Comparison of ENCODE assay signal across 8 mouse cellular contexts in genomic region chr16:16921021-16921435, GRCm38 (mm10). TPM values are rescaled to one million over a fixed set of nuclear protein-coding genes. Genes with fewer than 3 reads are reported as not detected.
DNase-seq lines count a peak whose midpoint lies in the region; ATAC-seq lines count a peak whose summit lies in the region.

No protein-coding gene starts in this region.

- WGBS in midbrain, embryonic 15.5 days, result 76% methylated on average over 3 of the region's 3 CpGs

- ATAC-seq in midbrain, embryonic 15.5 days (replicated peaks), result no peak

- no peak overlapping the region for H3K4me3 ChIP-seq in midbrain, embryonic 15.5 days

- H3K9me3 ChIP-seq in midbrain, embryonic 15.5 days, result no peaks in the 10 kb centered on the region

- no peak overlapping the region for H3K27ac ChIP-seq in midbrain, embryonic 15.5 days

- H3K36me3 ChIP-seq in splenic B cell, adult 2 months (ENCODE audit: control insufficient read depth, insufficient read depth, low read length, poor library complexity, severe bottlenecking), result no peaks in the 10 kb centered on the region; the same call in none of the 2 replicates
- H3K36me3 ChIP-seq in midbrain, embryonic 15.5 days (replicated peaks), result peaks cover 57% of the 10 kb centered on the region

- H3K27me3 ChIP-seq in splenic B cell, adult 2 months (ENCODE audit: control insufficient read depth, insufficient read depth, low read length, poor library complexity, severe bottlenecking), result no peaks in the 10 kb centered on the region
- H3K27me3 ChIP-seq in midbrain, embryonic 15.5 days (replicated peaks), result no peaks in the 10 kb centered on the region

- no peak overlapping the region for H3K4me2 ChIP-seq in midbrain, embryonic 15.5 days

- peak; percentile 36 for DNase-seq in gastrocnemius, adult 18-20 months (ENCODE audit: low spot score)
- DNase-seq in gastrocnemius, postnatal 4 days (ENCODE audit: low spot score in 2 of 2), result no peak
- DNase-seq in urinary bladder, postnatal 14 days (ENCODE audit: low spot score), result peak; percentile 47
- DNase-seq in urinary bladder, postnatal 10 days (ENCODE audit: low spot score), result no peak
- peak; percentile 9 for DNase-seq in embryo, embryonic 10.5 days (ENCODE audit: low spot score)
- peak; percentile 56 to 69 for DNase-seq in kidney, postnatal 36 days
- peak; percentile 18 for DNase-seq in splenic B cell, adult 2 months (ENCODE audit: low read depth, low spot score)

- no peaks in the 10 kb centered on the region for H3K4me1 ChIP-seq in midbrain, embryonic 15.5 days

- H3K9ac ChIP-seq in midbrain, embryonic 15.5 days, result no peak overlapping the region

RNA-seq across cellular contexts. Expression of gene Ppm1f, which starts 24.8 kb away (rescaled TPM):
- total RNA-seq in gastrocnemius, adult 18-20 months (2021), result 10 to 100 TPM in 1 of 2 experiments, 1 to 10 TPM in 1; 9.3 to 13.4 TPM
- total RNA-seq in gastrocnemius, postnatal 4 days (2021), result 10 to 100 TPM; 28.4 to 28.8 TPM
- polyA plus RNA-seq in midbrain, embryonic 15.5 days (2015; fragmentation: Nextera tagmentation; extraction: Ambion mirVana), result 29.6 and 30.7 TPM in 2 replicates

RNA-seq across cellular contexts. Expression of gene Vpreb1, which starts 50.4 kb away (rescaled TPM):
- not detected for total RNA-seq in gastrocnemius, adult 18-20 months (2021)
- under 1 TPM in 1 of 2 experiments, not detected in 1; 0.78 TPM for total RNA-seq in gastrocnemius, postnatal 4 days (2021)
- polyA plus RNA-seq in midbrain, embryonic 15.5 days (2015; fragmentation: Nextera tagmentation; extraction: Ambion mirVana), result 1.1 TPM in 2 replicates

RNA-seq across cellular contexts. Expression of gene Top3b, which starts 50.5 kb away (rescaled TPM):
- total RNA-seq in gastrocnemius, adult 18-20 months (2021), result 10 to 100 TPM; 17.9 to 20.5 TPM
- total RNA-seq in gastrocnemius, postnatal 4 days (2021), result 10 to 100 TPM; 42.0 to 47.8 TPM
- polyA plus RNA-seq in midbrain, embryonic 15.5 days (2015; fragmentation: Nextera tagmentation; extraction: Ambion mirVana), result 78.7 and 82.8 TPM in 2 replicates

RNA-seq across cellular contexts. Expression of gene Igll1, which starts 57.2 kb away (rescaled TPM):
- total RNA-seq in gastrocnemius, adult 18-20 months (2021), result not detected
- total RNA-seq in gastrocnemius, postnatal 4 days (2021), result not detected
- 0.20 TPM in 1 of 2 replicates, not detected in the other for polyA plus RNA-seq in midbrain, embryonic 15.5 days (2015; fragmentation: Nextera tagmentation; extraction: Ambion mirVana)

Comparison
In these comparisons a context has a peak if more than half of its experiments do, and no peak if none do; other contexts are left out.
1. DNase-seq: peak in gastrocnemius, adult 18-20 months (single experiment), urinary bladder, postnatal 14 days (single experiment), embryo, embryonic 10.5 days (single experiment), kidney, postnatal 36 days (2 of 2) and splenic B cell, adult 2 months (single experiment); none in gastrocnemius, postnatal 4 days (0 of 2) and urinary bladder, postnatal 10 days (single experiment).